ENCODE assay signal across 9 mouse cellular contexts in the genomic region with DNA sequence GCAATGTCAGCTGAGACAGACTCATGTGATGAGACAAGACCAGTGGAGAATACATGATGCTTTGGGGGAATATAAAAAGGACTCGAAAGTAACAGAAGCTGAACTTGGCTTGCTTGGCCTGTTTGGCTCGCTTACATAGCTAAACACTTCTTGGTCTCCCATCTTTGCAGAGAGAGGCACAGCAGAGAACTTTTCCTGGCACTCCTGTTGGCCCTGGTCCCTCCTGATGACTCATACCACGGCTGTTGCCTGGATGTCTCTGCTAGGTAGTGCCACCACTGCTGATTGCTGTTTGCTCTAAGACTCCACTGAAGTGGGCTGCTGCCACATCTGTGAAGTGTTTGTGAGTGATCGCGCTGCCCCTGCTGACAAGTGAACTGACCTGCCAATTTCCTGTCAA. TPM values are rescaled to one million over a fixed set of nuclear protein-coding genes. Genes with fewer than 3 reads are reported as not detected.
DNase-seq lines count a peak whose midpoint lies in the region; TF ChIP-seq lines count a peak whose summit lies in the region.
"Had no signal": no experiment of that assay in that cellular context is flagged by ENCODE, and none has a peak within 500 bp of the region (broad histone marks: within the 10 kb centered on the region; RNA-seq: fewer than 3 reads in every experiment).

No protein-coding gene starts in this region.

- intact Hi-C loops in left cerebral cortex, adult 2 months (cut with DNase I): no loop called here

- no peak overlapping the region for H3K27ac ChIP-seq in layer of hippocampus, adult 2 months
- no peak overlapping the region for H3K27ac ChIP-seq in left cerebral cortex, adult 2 months

- DNase-seq in layer of hippocampus, adult 2 months (ENCODE audit: low spot score in 2 of 2): peak; percentile 13 to 23
- no peak for DNase-seq in layer of hippocampus, postnatal 25 days (ENCODE audit: extremely low spot score in 1 of 2, low spot score in 1 of 2)
- DNase-seq in fibroblast of lung, adult 2 months (ENCODE audit: low read depth): peak; percentile 58
- peak; percentile 18 to 51 for DNase-seq in left cerebral cortex, adult 2 months (ENCODE audit: extremely low spot score in 1 of 2, low spot score in 2 of 2)
- peak; percentile 62 for DNase-seq in right cerebral cortex, postnatal 25 days
- DNase-seq in ovary, adult 18-20 months (ENCODE audit: low spot score): no peak
- DNase-seq in neural tube, embryonic 10.5 days (ENCODE audit: extremely low spot score, low spot score): no peak
- no peak for DNase-seq in thymus, adult 18-20 months

- TF ChIP-seq CTCF in layer of hippocampus, adult 2 months (conservative IDR thresholded peaks at IDR 0.05): no peak
- TF ChIP-seq CTCF in left cerebral cortex, adult 2 months (IDR thresholded peaks at IDR 0.05): no peak

- no peak overlapping the region for H3K4me3 ChIP-seq in layer of hippocampus, adult 2 months
- H3K4me3 ChIP-seq in left cerebral cortex, adult 2 months: no peak overlapping the region

RNA-seq across cellular contexts. Expression of a gene that starts 42.7 kb away (rescaled TPM):
- 10 to 100 TPM; 41.6 to 46.4 TPM for total RNA-seq in layer of hippocampus, adult 2 months (2021)
- total RNA-seq in layer of hippocampus, postnatal 25 days (2021): 10 to 100 TPM; 26.2 to 61.2 TPM
- total RNA-seq in left cerebral cortex, adult 2 months (2021): 10 to 100 TPM; 22.5 to 25.0 TPM
- total RNA-seq: hematopoietic stem cell, adult 5-6 weeks had no signal

Comparison
In these comparisons a context has a peak if more than half of its experiments do, and no peak if none do; other contexts are left out.
1. DNase-seq: peak in layer of hippocampus, adult 2 months (2 of 2), fibroblast of lung, adult 2 months (single experiment), left cerebral cortex, adult 2 months (2 of 2) and right cerebral cortex, postnatal 25 days (single experiment); none in layer of hippocampus, postnatal 25 days (0 of 2), ovary, adult 18-20 months (single experiment), neural tube, embryonic 10.5 days (single experiment) and thymus, adult 18-20 months (0 of 2).